Mouse (Mus musculus): ENCODE measurements around the gene B3galnt1.
"Not testable (repeated sequence)": the region's sequence is repeated elsewhere in the genome, so short reads cannot be mapped to it uniquely, and the experiment has no call there.

The B3galnt1 gene

DNA sequence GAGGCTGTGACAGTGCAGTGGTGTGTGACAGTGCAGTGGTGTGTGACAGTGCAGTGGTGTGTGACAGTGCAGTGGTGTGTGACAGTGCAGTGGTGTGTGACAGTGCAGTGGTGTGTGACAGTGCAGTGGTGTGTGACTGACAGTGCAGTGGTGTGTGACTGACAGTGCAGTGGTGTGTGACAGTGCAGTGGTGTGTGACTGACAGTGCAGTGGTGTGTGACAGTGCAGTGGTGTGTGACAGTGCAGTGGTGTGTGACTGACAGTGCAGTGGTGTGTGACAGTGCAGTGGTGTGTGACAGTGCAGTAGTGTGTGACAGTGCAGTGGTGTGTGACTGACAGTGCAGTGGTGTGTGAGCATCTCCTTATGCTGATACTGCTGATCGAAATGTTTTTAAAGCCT lies 33.2 kb downstream of the B3galnt1 start:
- not testable (repeated sequence) for DNase-seq (ENCODE audit: low read depth, low spot score)

DNA sequence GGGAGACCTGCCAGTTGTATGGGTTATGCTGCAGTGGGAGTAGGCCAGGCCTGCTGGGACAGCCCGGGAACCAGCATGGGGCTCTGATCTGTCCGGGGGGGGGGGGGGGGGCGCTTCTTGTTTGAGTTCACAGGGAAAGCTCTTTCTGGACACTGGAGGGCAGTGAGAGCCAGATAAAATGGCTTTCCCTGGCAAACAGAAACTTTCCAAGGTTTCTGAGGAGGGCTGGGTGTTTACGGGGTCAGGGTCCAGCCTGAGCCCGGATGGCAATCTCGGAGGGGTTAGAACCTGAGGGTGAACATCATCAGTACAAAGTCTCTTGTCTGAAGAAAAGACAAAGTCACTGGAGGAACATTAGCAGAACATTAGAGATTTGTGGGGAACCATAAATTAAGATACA lies 35.4 kb downstream of the B3galnt1 start:
- no peak for DNase-seq (ENCODE audit: low read depth, low spot score)

- DNase-seq (ENCODE audit: low read depth, low spot score): no peak
These were observed 37.1 kb downstream of the B3galnt1 start for GRCm38 (mm10) chr3:69561686-69562085.

DNA sequence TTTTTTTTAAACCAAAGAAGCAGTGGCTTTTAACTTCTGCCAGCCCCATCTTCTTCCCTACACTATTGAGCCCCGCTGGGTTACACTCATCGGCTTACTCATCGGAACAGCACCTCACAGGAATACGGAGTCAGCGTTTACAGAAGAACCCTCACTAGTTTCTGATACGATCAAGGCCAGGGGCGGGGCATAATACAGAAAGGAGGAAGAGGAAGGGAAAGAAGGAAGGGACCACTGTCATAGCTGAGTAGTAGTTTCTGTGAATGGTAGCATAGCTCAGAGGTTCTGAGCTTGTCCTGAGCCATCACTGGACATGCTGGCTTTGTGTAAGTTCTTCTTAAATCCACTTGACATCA lies 38.8 kb downstream of the B3galnt1 start:
- no peak for DNase-seq (ENCODE audit: low read depth, low spot score)

DNA sequence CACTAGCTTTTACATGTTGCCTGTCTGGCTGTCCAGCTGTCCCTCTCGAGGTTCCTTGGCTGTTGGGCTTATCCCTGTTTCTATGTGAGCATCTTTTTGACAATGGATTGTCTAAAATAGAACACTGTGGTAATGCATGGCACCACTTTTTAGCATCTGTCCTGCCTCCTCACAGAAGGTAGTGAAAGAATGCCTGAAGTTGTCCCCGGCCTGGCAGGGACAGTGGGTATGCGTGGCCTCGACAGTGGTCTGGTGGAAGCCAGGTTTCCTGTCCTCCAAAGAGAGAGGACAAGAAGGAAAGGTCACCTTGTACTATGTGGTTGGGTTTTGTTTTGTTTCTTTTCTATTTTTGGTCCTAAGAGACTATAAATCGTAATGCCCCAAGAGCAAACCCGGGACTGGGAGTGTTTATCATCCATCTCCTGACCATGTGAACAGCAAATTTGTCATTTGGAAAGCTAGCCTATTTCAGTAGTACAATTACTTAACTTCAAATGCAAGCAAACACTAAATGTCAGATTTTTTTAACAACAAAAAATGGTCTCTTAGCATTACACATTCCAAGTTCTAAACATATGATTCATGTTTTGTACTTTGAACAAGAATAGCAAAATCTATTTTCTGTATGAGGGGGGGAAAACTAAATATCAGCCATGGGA lies 39.3 kb downstream of the B3galnt1 start:
- DNase-seq (ENCODE audit: low read depth, low spot score): no peak

DNA sequence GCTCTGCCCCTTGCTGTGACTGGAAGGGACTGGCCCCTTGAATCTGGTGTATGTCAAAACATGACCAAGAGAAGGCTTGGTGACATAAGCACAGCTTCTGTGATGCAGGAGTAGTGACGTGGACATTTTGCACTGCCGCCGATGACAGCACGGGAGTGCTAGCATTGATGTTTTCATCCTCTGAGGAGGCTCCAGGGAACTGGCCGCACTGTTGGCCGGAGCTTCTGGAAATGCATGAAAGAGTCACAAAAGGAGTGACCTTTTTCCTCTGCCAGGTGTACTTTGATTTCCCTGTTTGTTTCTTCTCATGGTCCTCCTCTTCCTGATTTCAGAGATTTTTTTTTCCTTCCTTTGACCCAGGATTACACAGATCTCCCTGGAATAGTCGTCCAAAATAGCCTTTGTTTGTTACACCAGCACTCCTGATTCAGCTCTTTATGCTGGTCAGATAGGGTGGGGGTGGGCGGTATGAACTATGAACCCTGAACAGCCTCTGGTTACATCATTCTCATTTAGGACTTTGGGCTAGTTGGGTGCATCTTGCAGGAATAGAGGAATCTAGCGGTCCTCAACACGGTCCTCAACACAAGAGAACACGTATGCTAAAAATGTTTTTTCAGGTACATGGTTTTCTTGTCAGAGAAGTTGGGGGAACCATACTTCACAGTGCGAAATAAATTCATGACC lies 42.5 kb downstream of the B3galnt1 start:
- no peak for DNase-seq (ENCODE audit: low read depth, low spot score)

- no peak for DNase-seq (ENCODE audit: low read depth, low spot score)
These were observed 43.2 kb downstream of the B3galnt1 start for GRCm38 (mm10) chr3:69555511-69555910.

DNA sequence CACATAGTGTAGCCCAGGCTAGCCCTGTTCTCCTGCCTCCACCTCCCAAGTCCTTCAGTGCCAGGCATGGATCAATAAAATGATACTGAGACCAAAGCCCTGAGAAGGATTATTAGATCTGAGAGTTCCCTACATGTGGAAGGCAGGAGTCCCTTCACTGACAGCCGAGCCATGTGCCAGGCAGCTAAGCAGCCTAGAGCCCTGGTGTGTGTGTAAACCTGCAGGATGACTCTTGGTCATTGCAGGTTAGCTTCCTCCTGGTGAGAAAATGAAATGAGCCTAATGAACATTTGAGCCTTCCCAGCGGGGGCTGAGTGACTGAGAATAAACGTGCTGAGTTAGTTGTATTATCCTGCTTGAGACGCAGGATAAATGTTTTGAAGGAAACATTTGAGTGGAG lies 49.2 kb downstream of the B3galnt1 start:
- no peak for DNase-seq (ENCODE audit: low read depth, low spot score)

DNA sequence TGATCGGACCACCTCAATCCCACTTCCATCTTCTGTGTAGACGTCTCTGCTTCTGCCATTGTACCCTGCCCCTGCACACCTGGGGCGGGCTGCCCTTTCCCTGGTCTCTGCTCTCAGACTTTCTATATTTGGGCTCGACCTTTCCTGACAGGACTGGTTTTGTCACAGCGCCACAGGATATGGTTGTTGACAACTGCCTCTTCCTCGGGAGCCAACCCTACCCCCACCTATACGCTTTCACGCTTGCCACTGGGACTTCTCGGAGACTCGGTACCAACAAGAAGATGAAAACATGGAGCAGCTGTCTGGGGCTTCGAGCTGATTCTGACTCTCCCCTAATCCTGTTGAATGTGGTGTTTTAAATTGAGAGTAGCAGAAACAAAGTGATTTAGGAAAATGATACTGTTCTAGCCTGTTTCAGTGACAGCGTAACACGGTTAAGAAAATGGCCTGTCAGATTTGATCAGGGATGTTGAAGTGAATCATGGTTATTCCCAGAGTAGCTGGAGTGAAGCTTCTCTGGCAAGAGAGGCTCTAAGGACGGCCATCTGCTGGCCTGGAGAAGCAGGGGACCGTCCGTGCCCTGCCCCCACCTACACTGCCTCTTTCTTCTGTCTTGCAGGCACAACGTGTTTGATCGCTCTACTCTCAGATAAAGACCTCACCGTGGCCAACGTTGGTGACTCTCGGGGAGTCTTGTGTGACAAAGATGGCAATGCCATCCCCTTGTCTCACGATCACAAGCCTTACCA lies 49.9 kb downstream of the B3galnt1 start:
- DNase-seq (ENCODE audit: low read depth, low spot score): no peak

DNA sequence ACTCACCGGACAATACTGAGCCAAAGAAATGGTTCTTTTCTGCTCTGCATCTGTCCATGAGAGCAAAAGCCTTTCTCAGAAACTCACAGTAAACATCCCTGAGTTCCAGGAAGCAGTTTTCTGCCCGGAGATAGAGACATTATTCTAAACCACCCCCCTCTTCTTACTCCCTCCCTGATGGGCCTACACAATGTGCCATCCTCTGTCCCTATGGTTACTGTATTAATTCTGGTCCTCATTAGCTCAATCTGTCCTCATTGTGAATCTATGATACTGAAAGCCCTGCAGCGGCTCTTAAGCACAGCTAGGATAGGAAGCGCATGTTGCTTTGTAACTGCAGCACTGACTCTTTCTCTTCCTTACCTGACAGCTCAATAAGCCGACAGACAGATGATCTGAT lies 53.7 kb downstream of the B3galnt1 start:
- DNase-seq (ENCODE audit: low read depth, low spot score): no peak

DNA sequence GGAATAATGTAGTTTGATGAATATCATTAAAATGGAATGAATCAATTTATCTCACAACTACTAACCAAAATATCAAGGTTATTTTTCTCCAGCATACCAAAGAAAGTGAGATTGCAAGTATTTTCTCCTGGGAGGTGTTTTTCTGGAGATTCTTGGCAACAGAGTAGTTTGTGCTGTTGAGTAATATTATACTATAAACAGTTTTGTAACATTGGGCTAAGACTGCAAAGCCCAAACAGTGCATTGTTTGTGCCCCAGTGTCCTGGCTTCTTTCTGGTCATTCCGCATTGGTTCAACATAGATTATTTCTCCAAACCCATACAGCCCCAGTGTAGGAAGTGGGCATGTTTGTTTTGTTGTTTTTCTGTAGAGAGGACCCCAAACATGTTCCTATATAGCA lies 55.0 kb downstream of the B3galnt1 start:
- DNase-seq (ENCODE audit: low read depth, low spot score): no peak

- peak; percentile 65 for DNase-seq (ENCODE audit: low read depth, low spot score)
These were observed 55.8 kb downstream of the B3galnt1 start for GRCm38 (mm10) chr3:69542962-69543361.

DNA sequence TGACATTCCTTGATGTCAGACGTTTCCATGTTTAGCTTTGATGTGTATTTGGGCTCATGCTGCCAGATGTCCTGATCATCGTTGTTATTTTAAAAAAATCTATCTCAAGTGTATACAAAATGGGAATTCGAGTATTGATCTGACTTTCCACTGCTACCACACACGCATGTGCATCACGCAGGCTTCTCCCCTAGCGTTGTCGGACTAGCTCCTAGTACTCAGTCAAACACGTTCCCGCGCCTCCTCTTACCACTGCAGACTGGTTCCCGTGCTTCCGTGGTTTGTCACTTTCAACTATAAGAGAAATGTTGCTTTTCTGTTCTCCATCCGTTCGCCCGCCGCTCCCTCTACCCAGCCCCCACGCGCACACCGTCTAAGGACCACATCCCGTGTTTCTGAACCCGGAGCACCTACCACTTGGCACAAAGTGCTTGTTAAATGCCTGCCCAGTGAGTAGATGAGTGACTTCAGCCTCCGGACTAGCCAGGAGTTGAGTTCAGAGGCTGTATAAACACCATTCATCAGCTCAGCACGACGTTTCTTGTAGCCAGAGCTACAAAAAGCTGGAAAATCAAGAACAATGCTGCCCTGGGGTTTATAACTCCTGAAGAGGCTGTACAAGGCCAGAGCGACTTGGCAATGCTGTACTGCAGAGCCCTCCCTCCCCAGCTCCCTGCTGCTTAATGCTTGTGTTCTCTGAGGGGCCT lies 62.7 kb downstream of the B3galnt1 start:
- no peak for DNase-seq (ENCODE audit: low read depth, low spot score)

GRCm38 (mm10) chr3:69535486-69535885 lies 63.3 kb downstream of the B3galnt1 start:
- no peak for DNase-seq (ENCODE audit: low read depth, low spot score)

DNA sequence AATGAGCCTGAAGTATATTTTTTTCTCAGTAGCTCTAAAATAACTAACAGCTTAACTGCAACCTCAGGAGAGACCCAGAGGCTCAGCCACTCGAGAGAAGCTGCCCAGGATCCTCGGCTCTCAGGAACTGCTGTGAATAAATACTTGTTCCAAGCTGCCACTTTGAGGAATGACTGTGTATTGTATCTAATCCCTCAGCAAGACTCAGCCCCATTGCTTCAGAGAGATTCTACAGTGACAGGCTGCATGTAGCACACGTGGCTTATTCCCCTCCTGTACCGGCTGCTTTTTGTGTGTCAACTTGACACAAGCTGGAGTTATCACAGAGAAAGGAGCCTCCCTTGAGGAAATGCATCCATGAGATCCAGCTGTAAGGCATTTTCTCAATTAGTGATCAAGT lies 66.1 kb downstream of the B3galnt1 start:
- DNase-seq (ENCODE audit: low read depth, low spot score): no peak

- no peak for DNase-seq (ENCODE audit: low read depth, low spot score)
These were observed 67.2 kb downstream of the B3galnt1 start for GRCm38 (mm10) chr3:69531511-69531910.

GRCm38 (mm10) chr3:69529576-69529975 lies 69.2 kb downstream of the B3galnt1 start:
- DNase-seq (ENCODE audit: low read depth, low spot score): no peak

GRCm38 (mm10) chr3:69527384-69527783 lies 71.4 kb downstream of the B3galnt1 start:
- no peak for DNase-seq (ENCODE audit: low read depth, low spot score)

DNA sequence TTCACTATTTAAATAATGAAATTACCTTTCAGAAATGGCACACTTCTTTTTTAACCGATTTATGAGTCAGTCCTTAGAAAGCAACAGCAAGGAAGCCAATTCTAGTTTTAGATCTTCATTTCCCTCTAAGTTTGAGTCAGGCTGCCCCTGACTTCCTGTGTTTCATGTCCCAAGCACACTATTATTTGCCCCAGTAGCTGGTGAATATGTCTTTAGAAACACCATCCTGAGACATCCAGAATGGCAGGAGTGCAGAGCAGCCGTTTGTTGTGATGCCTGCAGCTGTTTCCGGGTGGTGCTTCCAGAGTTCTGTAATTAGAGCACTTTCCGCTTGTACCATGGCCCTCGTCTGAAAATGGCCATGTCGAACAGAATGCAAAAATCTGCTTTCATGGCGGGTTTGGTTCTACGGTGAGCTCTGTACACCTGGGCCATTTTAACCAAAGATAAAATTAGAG lies 73.7 kb downstream of the B3galnt1 start:
- DNase-seq (ENCODE audit: low read depth, low spot score): no peak

- no peak for DNase-seq (ENCODE audit: low read depth, low spot score)
These were observed 74.2 kb downstream of the B3galnt1 start for GRCm38 (mm10) chr3:69524356-69525071.

All from ZHBTc4 (cell line).